Mouse (Mus musculus): ENCODE measurements around the gene Sema5b. TPM values are rescaled to one million over a fixed set of nuclear protein-coding genes. Genes with fewer than 3 reads are reported as not detected.

The Sema5b gene
- 10 to 100 TPM; 15.5 to 18.8 TPM for total RNA-seq (2021)

DNA sequence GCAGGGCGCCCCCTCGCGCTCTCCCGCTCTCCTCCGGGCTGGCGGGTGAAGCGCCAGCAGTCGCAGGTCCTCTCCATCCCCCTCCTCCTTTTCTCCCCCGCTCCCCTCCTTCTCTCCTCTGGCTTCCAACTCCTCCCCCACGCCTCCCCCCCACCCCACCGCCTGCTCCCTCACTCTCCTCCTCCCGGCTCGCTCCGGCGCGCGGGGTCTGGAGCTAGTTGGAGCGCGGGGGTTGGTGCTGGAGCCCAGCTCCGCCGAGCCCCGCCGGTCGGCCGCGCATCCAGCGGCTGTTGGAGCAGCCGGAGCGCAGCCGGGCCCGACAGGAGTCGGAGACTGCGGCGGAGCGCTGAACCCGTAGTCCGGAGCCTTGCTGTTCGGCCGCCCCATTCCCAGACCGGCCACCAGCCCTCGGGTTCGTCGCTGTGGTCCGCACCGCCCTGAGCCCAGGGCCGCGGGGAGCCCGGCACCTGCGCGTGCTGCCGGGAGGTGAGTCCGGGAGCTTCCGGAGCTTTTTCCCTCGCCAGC is at the start of gene Sema5b:
Gene Sema5b (plus strand): TSS at position 29 of the 525 bp plus-strand sequence.
- peak; percentile 49 to 60 for DNase-seq

DNA sequence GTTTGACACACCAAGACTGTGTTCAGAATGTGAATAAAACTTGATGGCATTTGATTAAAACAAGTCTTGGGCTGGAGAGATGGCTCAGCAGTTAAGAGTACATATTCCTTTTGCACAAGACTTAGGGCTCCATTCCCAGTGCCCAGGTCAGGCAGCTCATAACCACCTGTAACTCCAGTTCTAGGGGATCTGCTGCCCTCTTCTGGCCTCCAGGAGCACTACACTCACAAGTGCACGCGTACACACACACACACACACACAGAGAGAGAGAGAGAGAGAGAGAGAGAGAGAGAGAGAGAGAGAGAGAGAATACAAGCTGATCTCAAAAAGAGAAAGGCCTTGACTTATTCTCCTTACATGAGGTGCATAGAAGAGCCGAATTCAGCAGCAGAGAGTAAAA is 40.6 kb upstream of the Sema5b start:
- DNase-seq: no peak

DNA sequence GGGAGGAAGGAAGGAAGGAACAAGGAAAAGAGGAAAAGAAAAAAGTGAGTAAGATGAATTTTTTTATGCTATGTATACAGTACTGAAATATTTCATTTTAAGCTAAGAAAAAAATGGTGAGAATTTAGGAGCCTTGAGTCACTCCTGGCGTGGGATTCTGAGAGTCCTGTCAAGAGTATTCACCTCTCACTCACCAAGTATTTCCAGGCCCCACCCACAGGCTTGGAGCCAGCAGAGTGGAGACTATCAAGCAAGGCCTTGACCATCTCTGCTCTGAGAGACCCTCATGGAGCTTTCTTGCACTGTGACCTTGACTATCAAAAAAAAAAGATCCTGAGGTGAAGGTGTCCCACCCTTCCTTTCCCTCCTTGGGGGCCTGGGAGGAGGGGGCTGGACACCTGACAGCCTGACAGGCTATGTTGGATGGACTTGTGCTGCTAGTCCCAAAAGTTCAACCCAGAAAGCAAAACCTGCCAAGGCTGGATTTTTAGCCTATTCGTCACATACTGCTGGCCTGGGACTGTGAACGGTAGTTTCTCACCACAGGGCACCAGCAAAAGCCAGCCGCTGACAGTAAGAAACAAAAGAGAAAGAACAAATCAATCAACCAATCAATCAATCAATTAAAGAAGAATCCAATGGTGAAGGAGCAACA is 39.7 kb upstream of the Sema5b start:
- no peak for DNase-seq

DNA sequence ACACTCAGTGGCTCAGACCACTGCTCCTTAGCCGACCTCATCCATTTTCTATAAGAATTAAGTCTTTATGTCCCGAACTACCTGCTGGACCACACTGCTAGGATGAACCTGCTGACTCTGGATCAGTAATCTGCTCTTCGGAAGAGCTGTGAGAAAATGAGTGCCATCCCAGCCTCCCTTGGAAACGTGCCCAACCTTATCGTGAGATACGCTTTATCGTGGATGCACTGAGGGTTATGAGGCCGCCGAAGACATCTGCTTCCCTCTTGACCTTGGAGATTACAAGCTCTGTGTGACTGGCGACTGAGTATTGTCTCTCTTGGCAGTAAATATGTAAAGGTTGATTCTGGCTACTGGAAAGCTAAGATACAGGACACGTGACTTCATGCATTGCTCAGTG is 38.5 kb upstream of the Sema5b start:
- DNase-seq: no peak

DNA sequence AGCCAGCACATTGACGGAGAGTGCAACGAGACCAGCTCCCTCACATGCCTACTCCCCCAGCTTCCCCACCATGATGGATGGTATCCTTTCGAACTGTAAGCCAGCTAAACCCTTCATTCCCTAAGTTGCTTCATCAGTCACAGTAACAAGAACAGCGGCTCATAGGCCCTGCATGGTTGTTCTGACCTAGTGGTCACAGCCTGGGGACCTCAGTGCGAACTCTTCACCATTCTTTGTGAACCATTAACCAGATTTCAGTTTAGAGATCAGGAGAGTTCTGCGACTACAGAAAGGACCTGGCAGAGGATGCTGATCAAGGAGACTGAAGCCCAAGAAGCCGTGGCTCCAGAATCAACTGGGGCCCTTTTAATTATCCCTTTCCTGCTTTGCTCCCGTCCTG is 36.7 kb upstream of the Sema5b start:
- no peak for DNase-seq

DNA sequence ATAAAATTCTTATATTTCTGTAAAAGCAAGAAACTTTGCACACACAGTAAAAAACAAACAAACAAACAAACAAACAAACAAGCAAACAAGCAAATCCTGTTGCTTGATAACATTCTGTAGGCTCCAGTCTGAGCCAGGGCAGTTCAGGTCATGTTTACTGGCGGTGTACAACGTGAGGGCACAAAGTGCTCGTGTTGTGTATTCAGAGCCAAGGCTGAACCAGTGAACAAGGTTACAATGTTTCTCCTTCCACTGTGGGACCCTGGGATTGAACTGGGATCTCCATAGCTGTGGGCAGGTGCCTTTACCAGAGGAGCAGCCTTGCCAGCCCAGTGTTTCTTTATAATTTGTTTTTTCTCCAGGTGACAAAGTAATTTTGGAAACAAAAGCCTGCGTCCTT is 35.2 kb upstream of the Sema5b start:
- no peak for DNase-seq

DNA sequence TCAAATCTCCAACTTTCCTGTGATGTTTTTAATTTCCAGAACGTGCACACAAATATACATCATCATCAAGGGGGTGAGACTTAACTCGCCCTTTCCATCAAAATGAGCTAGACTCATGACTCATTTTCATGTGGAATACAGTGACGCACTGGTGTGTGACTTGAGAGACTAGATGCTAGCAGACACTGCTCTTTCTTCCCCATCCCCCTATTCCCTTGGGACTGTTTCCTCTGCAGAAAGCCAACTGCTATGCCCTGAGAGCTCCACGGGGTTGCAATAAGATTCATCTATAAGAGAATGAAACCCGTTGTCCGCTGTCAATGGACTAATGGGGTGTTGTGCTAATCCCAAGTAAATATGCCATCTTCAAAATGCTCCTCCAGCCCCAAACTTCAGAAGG is 32.4 kb upstream of the Sema5b start:
- DNase-seq: no peak

DNA sequence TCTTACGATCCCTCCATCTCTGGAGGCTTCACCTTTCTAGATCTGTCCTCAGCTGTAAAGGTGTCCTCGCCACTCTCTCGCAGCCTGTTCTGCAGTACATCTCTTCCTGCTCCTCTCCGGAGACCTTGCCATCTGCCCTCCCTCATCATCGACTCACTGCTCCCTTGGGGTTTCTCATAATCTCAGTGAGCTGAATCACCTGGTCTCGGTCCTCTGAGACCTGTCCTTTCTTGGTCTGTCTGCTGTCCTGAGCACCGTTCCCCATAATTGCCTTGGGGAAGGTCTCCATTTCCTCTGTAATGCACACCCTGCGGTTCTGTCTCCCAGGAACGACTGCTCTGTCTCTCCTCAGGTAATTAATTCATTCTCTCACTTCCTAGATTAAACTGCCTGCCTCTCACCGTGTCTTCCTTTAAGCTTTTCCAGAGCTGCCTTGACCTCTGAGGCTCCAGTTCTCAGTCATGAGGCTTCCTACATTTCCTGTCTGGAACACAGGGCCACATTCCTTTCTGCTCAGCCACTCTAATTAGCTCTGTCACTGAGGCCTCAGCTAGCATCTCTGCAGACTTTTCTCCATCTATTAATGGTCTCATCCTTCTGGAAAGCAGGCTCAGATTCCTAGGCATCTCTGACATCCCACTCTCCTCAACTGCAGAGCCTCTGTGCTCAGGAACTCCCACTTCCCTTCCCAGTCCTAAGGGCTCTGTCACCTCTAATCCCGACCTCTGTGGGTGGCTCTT is 31.4 kb upstream of the Sema5b start:
- DNase-seq: no peak

DNA sequence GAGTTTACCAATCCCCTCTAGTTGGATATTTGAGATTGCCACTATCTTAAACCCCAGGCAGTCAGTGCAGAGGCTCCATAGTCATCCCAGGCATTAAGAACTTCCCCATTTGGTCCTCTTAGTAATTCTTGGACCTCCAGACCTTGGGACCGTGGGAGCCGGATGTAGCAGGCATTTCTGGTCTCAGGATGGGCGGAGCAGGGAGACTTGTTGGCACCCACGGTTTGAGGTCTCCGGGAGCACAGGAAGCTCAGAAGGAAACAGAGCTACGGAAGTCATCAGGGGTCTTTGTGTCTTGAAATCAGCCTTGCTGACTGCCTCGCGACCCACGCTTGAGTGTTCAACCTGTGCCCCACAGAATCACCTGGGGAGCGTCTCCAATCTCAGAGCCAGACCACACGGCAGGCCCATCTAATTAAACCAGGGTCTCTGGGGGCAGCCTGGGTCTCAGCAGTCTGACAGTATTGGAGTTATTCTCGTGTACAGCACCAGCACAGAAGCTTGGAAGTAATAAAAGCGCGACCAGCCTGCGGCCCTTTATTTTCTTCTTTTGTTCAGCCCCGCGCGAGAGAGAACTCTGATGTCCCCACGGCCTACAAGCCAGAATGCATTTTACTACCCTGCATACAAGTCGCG is 24.9 kb upstream of the Sema5b start:
- no peak for DNase-seq

DNA sequence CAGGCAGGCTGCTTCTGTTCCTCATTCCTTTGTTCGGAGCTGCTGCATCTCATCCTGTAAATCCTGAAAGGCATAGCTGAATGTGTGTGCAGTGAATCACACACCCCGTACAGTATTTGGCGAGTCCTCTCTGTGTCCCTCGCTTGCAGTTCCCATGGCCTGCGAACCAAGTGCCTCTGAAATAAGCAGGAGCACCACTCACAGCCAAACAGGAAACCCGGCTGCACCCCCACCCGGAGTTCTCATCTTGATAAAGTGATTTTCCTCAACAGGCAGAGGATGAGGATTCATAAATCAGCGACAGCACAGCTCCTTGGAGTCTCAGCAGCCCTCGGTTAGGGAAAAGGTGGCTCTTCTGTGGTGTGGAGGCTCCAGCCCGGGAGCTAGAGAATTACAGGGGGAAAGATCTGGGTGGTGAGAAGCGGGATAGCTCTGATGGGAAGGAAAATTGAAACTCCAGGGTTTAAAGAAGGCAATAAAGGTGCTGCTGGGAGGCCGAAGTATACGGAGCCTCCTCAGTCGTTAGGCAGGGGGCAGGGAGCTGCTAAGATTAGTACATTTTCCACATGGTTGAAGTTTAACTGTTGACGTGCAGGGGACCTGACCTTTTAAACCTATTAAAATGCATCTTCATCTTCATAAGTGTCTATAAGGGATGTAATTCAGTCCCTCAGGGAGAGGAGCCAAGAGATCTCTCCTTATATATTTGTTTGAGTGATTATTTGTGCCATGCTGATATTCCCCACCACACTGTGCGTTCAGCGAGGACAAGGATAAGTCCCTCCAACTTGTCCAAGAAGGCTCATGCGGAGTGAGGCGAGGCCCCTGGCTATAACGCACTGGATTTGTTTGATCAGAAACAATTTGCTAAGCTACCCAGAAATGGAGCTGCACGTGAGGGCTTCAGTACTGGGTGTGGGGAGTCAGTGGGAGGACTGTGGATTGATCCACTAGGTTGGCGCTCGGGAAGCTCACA is 22.7 kb upstream of the Sema5b start:
- no peak for DNase-seq

DNA sequence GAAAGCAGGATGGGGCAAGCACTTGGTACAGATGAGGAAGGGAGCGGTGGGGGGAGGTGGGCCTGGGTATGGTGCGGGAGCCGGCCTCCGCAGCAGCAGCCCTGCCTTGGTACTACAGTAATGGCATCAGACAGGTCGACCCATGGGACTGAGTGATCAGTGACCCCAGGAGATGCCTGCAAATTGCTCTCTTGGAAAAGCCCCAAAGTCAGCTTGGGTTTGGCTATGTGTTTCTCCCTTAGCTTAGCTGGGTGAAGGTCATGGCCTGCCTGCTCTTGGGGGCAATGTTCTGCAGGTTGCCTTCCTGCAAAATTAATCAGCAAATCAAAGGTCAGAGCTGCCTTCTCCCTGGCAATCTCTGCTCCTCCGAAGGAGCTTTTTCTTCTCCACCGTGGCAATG is 21.7 kb upstream of the Sema5b start:
- DNase-seq: no peak

DNA sequence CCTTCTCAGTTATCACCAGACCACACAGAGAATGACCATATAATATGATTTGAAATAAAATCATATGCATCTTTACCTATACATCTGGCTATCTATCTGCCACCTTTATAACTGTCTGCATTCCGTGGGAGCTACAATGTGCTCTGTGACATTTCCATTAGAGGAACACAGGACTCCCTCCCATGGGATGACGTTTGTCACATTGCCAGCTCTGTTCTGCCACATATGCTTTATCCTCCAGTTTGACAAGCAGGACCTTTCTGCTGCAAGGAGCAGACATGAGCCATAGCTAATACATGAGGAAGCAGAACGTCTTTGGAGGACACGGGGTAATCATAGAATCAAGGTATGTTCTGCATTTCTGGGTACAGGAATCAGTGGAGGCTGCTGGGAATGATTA is 16.7 kb upstream of the Sema5b start:
- no peak for DNase-seq

DNA sequence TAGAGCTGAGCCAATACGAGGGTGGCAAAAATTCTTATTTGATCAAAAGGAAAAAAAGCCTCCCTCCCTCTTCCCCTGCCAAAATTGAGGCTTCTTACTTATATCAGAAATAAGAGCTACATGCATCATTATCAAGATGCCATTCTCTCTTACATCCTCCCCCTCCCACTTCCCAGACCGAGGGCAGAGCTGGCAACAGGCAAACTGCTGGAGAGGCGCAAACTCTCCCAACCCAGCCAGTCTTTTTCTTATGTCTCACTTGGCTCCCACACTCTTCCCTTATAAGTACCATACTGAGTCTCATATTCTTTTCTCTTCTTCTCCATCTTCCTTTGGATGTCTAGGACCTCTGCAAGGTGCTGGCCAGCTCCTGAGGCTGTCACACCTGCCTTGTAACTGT is 6.3 kb upstream of the Sema5b start:
- no peak for DNase-seq

DNA sequence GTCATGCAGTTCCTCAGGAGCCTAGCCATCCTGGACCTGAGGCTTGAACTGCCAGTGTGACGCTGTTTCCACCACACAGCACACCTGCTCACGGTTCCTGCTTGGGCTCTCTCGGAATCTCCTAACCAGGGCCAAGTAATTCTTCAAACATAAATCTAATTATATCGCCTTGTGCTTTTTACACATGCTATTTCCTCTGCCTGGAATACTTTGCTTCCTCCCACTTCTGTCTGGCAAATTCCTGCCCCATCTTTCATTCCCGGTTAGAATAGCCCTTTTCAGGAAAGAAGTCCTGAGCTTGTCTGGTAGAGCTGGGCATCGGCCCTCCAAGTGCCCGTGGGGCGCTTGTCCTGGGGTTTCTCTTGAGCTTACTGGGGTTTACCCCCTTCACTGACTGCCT is 3.3 kb upstream of the Sema5b start:
- DNase-seq: no peak

DNA sequence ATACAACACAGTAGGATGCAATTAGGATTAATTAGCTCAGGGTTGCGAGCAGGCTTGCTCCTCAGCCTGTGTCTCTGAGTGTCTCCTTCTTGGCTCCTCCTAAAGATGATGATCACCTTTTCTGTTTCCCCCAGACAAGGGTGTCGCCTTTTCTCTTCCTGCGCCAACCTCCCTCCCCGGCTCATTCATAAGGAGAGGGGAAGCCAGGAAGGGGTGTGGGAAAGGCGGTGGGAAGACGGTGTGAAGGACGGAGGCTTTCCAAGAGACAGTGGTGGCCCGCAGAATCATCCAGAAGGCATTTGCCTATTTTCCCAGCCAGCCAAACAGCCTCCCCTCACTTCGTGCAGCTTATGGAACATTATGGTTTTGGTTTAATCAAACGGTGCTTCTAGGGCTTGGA is 1.9 kb upstream of the Sema5b start:
- no peak for DNase-seq

DNA sequence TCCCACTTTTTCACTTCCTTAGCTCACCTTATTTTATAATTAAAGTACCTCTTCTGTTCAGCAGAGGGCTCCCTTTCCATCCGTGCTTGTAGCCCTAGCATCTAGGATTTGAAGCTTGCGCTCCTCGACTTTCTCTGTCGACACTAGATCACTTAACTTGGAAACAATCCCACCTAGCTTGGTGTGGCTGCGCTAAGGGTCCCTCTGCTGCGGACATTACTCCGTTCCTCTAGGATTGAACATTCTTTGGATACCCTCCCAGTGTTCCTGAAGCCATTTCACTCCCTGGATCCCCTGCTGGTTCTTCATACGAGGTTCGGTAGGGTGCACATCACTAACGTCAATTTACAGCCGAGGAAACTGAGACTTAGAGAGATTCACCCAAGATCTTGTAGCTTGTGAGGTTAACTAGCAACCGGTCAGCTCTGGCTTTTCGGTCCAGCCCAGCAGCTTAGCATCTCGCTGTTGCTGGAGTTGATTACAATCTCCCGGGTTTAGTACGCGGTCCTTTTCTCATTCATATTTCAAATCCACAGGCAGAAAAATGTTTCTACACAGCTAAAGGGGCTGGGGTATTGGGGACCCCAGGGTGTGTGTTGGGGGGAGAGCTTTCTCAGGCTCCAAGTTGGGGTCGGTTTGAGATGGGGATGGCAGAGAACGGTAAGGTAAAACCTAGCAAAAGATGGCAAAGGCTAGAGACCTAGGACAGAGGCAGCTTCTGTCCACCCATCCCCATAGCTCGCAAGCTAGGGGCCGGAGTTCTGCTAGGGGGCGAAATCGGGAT is 420 bp upstream of the Sema5b start:
- peak; percentile 27 to 42 for DNase-seq

DNA sequence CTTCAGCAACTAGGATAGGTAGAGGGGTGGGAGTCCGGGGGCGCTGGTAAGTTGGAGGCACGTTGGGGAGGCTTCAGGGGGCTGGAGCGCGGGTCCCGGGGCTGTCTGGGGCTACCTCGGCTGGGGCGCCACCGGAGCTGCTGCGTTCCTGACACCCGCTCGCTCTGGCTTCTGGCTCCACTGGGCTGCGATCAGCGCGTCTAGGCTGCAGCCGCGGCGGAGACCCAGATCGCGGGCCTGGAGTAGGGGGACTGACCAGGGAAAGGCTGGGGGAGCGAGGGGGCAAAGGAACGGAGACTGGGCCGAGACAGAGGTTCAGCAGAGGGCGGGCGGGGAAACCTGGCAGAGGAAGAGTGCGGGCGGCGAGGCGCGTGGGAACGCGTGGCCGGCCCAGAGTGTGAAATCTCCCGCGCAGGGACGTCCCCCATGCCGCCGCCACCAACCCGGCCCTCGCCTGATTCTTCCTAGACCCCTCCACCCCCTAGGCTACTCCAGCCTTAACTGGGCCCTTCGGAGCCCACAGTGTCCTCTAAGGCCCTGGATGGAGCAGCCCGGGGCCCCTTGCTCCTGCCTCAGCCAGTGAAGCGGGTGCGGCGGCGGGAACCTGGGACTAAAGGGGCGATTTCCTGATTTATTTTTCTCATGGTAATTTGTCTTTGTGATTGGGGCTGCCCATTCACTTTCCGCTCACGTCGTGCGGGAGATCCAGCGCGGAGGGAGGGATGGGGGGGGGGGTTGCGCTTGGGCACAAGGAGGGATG is 896 bp downstream of the Sema5b start:
- peak in 1 of 2 experiments; percentile 15 for DNase-seq

DNA sequence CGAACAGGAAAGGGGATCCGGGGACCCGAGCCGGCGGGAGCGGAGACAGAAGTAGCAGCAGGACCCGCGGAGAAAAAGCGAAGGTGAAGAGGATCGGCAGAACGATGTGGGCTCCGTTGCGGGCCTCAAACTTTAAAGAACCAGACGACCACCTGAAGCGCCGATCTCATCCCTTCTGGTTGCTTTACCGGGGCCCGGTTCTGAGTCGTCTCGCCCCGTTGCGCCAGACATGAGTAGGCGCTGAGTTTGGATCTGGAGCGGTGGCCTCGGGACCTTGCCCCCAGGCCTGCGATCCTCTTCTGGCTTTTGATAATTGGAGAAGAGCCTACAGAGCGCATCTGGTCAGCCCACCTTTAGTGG is 1.5 kb downstream of the Sema5b start:
- DNase-seq: no peak

DNA sequence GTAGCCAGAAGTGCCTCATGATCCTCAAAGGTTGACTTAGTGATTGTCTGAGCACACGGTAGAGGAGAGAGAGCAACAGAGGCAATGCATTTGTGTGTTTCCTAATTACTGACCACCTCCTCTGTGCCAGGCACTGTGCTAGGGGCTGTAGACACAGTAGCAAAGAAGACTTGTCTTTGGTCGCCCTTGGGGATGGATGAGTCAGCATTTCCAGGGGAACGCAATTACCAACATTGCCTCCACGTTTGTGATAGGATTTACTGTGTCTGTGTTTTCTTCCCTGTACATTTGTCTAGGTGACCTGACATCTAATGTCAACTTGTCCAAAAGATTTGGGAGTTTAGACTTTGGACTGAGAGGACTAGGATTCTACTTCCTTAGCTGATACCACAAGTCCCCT is 4.8 kb downstream of the Sema5b start:
- DNase-seq: no peak

DNA sequence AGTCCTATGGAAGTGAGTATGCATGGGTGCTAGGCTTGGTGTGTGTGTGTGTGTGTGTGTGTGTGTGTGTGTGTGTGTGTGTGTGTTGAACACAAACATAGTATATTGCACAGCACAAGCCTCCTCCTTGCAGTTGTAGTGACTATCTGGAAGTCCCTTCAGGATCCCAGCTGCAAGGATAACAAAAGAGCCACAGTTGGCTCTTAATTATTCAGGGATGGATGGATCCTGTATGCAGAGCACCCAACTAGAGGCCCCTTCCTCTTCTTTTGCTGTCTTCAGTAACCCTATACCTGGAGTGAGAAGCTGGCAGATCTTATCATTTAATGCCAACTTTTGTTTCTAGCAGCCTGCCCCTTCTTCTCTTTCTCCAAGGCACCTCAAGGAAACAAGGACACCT is 7.0 kb downstream of the Sema5b start:
- DNase-seq: no peak

DNA sequence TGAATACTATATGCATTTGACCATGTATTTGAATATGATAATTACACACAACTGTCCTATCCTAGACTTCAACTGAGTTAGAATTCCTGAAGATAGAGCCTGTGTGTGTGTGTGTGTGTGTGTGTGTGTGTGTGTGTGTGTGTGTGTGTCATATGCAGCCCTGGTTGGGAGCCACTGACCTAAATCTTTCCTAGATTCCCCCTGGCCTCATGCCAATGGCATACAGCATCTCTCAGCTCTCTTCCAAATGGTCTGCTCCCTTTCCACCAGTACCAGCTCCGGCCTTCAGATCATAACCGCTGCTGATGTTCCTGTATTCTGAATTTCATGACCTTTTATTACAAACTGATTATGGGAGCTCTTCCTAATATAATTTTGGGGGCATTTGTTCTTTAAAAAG is 8.4 kb downstream of the Sema5b start:
- DNase-seq: no peak
